Mouse (Mus musculus) forebrain, embryonic 11.5 days (tissue): ENCODE measurements at regions not wholly inside any gene's neighbourhood (a gene's known extent, or its start where the extent isn't known, plus 50 kb on each side); places are given as distances from the start of the nearest gene placed in this dataset.
"Not testable (repeated sequence)": the region's sequence is repeated elsewhere in the genome, so short reads cannot be mapped to it uniquely, and the experiment has no call there.

ENCODE experiments used
- ATAC-seq: fragments of 200-750 bp; cut with Nextera tagmentation; replicated peaks from 2 replicates; pipeline ENCODE4 v1.8.0; 2017; ENCODE audit warnings: moderate TSS enrichment; ENCODE audit not compliant: low FRiP score
- DNase-seq: peaks from one replicate; pipeline ENCODE4 v3.0.0-alpha.2; 2017; ENCODE audit warnings: low spot score
- H3K27ac ChIP-seq: fragments of 300-500 bp; sonication (generic); 2 replicates; pipeline ENCODE4 v1.5.1; 2014; ENCODE audit warnings: low read depth, low read length
- H3K27me3 ChIP-seq: fragments of 300-500 bp; sonication (generic); 2 replicates; pipeline ENCODE4 v1.6.1; 2014; ENCODE audit warnings: mild to moderate bottlenecking, low read length, mixed read lengths; ENCODE audit not compliant: control insufficient read depth, insufficient read depth
- H3K36me3 ChIP-seq: fragments of 300-500 bp; sonication (generic); 2 replicates; pipeline ENCODE4 v1.6.1; 2014; ENCODE audit warnings: mild to moderate bottlenecking, low read length, moderate library complexity, mixed read lengths; ENCODE audit not compliant: control insufficient read depth, insufficient read depth
- H3K4me1 ChIP-seq: fragments of 300-500 bp; sonication (generic); replicated peaks from 2 replicates; pipeline ENCODE4 v1.6.1; 2014; ENCODE audit warnings: low read length, mixed read lengths; ENCODE audit not compliant: control insufficient read depth, insufficient read depth
- H3K4me2 ChIP-seq: fragments of 300-500 bp; sonication (generic); 2 replicates; pipeline ENCODE4 v1.6.1; 2014; ENCODE audit warnings: low read depth, mild to moderate bottlenecking, low read length, moderate library complexity, mixed read lengths; ENCODE audit not compliant: severe bottlenecking
- H3K4me3 ChIP-seq: fragments of 300-500 bp; sonication (generic); 2 replicates; pipeline ENCODE4 v1.5.1; 2014; ENCODE audit warnings: low read depth, low read length
- H3K9ac ChIP-seq: fragments of 300-500 bp; sonication (generic); 2 replicates; pipeline ENCODE4 v1.6.1; 2014; ENCODE audit warnings: low read length
- H3K9me3 ChIP-seq: fragments of 300-500 bp; sonication (generic); 2 replicates; pipeline ENCODE4 v1.6.1; 2016; ENCODE audit warnings: low read length, mixed read lengths; ENCODE audit not compliant: control insufficient read depth
- WGBS: fragments of 180-500 bp; shearing (Covaris S2); extraction: QIAGEN DNeasy Blood & Tissue Kit; methylation state at CpG from one replicate; pipeline ENCODE4 v1.1.7; 2014; 5-methylcytosine and 5-hydroxymethylcytosine counted together

DNA sequence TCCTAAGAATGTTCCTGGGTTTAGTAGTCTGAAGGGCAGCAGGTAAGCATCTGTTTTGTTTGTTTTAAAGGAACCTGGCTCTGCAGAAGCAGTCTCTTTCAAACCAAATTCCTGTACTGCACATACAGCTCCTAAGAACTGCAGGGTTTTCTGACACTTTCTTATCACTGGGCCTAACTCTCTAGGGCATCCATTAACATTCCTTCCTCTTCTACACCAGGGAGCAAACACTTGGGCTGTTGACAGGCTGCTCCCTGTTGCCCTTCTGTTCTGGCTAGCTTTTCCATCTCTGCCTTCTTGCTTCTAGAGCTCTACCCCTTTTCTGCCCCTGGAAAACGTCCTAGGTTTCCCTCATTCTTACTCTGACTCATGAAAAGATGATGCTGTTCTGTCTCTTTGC lies 345.5 kb upstream of the Cwc22 start:
- Histone ChIP-seq H3K27me3 (no peaks in the 10 kb centered on the region), H3K9me3 (no peaks in the 10 kb centered on the region), H3K9ac (no peak overlapping the region), H3K4me3 (no peak overlapping the region), H3K4me1 (no peaks in the 10 kb centered on the region), H3K27ac (no peak overlapping the region), H3K36me3 (no peaks in the 10 kb centered on the region), H3K4me2 (no peak overlapping the region)
- ATAC-seq (no peak), DNase-seq (no peak)
- WGBS = 27% methylated on average over 1 of the region's 1 CpGs

DNA sequence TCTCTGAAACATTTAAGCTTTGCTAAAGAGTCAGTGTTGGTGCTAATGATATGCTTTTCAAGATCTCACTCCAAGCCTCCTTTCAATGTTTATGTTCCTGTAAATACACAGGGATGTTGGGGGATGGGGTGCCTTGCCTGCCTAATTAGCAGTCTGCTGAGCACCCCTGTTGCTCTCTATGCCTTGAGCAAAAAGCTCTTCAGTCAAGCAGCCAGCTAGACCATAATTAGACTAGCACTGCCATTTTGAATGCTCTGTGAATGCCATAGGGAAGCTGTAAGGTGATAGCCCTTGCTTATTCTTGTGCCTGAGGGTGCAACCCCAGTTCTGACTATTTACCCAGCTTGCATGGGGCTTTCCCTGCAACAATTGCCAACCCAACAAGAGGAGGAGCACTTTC lies 338.6 kb upstream of the Cwc22 start:
- DNase-seq (peak; percentile 67), ATAC-seq (peak; percentile 90)
- Histone ChIP-seq H3K4me3 (no peak overlapping the region), H3K36me3 (no peaks in the 10 kb centered on the region), H3K27ac (no peak overlapping the region), H3K9ac (no peak overlapping the region), H3K27me3 (no peaks in the 10 kb centered on the region), H3K4me2 (no peak overlapping the region), H3K4me1 (peaks cover 3% of the 10 kb centered on the region; the same call in 1 of the 2 replicates), H3K9me3 (no peaks in the 10 kb centered on the region)

DNA sequence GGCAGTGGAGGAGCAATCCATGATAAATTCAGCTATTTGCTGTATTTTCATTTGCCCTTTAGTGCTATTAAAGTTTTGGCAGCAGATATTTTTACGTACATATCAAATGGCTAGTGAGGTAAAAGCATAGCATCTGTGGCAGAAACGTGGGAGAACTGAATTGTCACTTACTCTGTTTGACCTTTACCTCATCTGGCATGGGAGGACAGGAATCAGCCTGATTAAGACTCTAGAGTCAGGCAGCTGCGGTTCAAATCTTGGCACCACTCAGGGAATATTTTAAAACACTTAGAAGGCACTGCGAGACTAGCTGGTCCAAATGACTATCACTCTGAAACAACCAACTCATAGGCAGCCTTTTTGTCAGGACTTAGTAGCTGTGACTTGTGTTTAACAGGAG lies 337.4 kb upstream of the Cwc22 start:
- Histone ChIP-seq H3K9ac (no peak overlapping the region), H3K4me2 (no peak overlapping the region), H3K36me3 (no peaks in the 10 kb centered on the region), H3K4me3 (no peak overlapping the region), H3K9me3 (no peaks in the 10 kb centered on the region), H3K27me3 (no peaks in the 10 kb centered on the region), H3K27ac (no peak overlapping the region), H3K4me1 (peaks cover 3% of the 10 kb centered on the region; the same call in 1 of the 2 replicates)
- 75% methylated on average over 4 of the region's 4 CpGs for WGBS
- DNase-seq = no peak
- no peak for ATAC-seq

DNA sequence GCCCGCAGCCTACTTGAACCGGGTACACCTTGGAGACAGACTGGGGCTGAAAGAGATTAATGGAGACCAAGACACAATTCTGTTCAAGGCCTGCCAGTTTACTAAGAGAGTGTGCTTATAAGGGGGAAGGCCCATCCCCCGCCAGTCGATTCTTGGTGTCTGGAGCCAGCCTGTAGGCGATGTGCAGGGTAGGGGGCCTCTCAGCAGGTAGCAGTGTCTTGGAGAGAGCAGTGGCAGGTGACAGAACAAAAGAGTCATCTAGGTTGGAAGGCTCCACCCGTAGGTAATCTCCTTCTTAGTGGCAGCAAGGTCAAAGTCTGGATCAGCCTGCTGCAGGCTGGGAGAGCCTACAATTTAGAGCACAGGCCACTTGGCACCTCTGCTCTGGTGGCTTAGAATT lies 335.7 kb upstream of the Cwc22 start:
- not testable (repeated sequence) for H3K36me3 ChIP-seq, H3K4me3 ChIP-seq, H3K27ac ChIP-seq, H3K9me3 ChIP-seq, H3K9ac ChIP-seq, H3K4me1 ChIP-seq, ATAC-seq, H3K4me2 ChIP-seq, DNase-seq, H3K27me3 ChIP-seq
- WGBS = 41% methylated on average over 6 of the region's 6 CpGs

DNA sequence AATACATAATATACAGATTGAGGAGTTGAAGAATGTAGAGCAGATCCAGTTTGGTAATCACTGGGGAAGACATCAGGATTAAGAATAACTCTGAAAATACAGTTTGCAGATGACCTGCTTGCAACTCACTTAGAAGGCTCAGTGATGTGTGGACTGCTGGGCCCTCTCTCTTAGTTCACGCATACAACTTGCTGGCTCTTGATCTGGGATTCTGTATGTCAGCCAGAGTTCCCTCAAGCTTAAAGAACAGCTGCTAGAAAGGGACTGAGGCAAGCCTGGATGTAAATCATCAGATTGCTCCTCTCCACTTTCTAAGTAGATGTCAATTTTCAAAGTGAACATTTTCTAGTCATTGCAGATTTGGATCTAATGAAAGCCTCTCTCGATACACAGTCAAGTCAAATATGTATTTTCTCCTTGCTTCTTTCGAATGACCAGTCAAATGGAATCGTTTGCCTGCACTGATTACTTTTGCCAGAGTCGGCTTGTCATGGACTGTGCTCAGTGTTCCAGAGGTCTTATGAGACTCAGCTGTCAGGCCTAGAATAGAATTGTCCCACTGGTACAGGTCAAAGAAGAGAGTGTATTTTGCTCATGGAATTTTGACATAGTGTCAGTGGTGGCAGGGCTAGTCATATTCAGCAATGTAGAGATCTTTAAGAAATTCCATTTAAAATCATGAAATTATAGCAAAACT lies 334.2 kb upstream of the Cwc22 start:
- no peak overlapping the region for H3K4me2 ChIP-seq
- no peaks in the 10 kb centered on the region for H3K27me3 ChIP-seq
- ATAC-seq (no peak), DNase-seq (no peak)
- no peaks in the 10 kb centered on the region for H3K36me3 ChIP-seq
- no peaks in the 10 kb centered on the region for H3K9me3 ChIP-seq
- H3K4me3 ChIP-seq = no peak overlapping the region
- H3K9ac ChIP-seq = no peak overlapping the region
- 91% methylated on average over 5 of the region's 5 CpGs for WGBS
- H3K27ac ChIP-seq = no peak overlapping the region
- peaks cover 3% of the 10 kb centered on the region; the same call in 1 of the 2 replicates for H3K4me1 ChIP-seq

DNA sequence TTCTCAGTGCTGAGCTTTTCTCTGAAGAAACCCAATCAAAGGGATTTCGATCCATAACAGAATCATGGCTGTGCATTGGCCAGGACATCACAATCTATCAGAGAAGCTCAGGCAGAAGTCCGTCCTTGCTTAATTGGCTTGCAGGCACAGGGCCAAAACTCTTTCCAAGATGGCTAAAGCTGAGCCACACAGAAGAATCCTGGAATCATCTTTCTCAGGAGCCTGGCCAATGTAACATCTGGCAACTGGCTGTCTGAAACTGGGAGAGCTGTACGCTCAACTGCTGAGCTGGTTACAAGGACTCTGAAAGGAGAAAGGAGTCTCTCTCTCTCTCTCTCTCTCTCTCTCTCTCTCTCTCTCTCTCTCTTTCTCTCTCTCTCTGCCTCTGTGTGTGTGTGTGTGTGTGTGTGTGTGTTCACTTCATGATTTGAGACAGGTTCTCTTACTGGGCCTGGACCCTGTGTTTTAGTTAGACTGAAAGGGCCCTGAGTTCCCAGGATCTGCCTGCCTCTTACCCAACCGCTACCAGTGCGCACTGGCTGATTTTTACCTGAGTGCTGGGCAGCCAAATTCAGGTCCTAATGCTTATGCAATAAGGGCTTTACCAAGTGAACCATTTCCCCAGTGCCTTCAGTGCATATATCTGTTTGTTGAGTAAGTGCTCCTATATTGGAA lies 333.3 kb upstream of the Cwc22 start:
- H3K9me3 ChIP-seq = no peaks in the 10 kb centered on the region
- no peaks in the 10 kb centered on the region for H3K4me1 ChIP-seq
- WGBS = 89% methylated on average over 5 of the region's 5 CpGs
- DNase-seq (no peak), ATAC-seq (no peak)
- no peaks in the 10 kb centered on the region for H3K27me3 ChIP-seq
- H3K9ac ChIP-seq = no peak overlapping the region
- H3K4me3 ChIP-seq = no peak overlapping the region
- H3K4me2 ChIP-seq = no peak overlapping the region
- no peak overlapping the region for H3K27ac ChIP-seq
- H3K36me3 ChIP-seq = no peaks in the 10 kb centered on the region

DNA sequence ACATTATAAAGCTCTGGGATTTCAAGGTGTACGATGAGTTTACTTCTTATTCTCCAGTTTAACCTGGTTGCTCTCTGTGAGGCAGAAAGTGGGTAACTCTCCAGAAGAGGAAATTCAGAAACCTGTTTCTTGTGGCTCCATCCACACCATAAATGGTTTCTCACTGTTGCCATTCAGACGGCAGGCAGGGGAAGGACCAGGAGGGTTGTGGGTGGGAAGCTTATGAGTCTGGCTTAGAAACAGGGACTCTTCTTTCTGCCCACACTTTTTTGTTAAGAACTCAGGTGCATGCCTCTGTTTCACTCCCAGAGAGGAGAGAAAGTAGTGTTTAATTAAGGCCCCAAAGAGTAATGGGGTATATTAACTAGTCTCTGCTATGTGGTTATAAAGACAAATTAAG lies 332.5 kb upstream of the Cwc22 start:
- WGBS = 99% methylated on average over 2 of the region's 2 CpGs
- ATAC-seq = no peak

DNA sequence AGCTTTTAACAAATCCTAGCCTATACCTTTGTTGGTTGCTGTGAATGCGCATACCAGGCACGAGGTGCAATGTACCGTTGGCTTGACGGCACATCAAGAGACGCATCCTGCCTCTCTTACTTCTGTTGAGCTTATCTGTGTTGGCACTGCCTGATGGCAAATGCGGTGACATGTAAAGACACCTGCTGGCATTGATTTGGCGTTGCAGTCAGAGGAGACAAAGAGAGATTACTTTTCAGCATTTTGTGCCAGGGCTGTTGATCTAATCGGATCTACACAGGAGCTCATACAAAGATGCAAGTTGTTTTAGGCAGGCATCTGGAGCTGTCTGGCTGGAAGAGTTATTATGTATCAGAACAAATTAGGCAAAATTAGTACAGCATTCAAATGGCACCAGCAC lies 331.5 kb upstream of the Cwc22 start:
- Histone ChIP-seq H3K4me1 (no peaks in the 10 kb centered on the region), H3K9ac (no peak overlapping the region), H3K4me2 (no peak overlapping the region), H3K27me3 (no peaks in the 10 kb centered on the region), H3K4me3 (no peak overlapping the region), H3K9me3 (no peaks in the 10 kb centered on the region), H3K27ac (no peak overlapping the region), H3K36me3 (no peaks in the 10 kb centered on the region)
- ATAC-seq (no peak), DNase-seq (no peak)
- 70% methylated on average over 8 of the region's 8 CpGs for WGBS

More for the DNA sequence above, 332.5 kb upstream of the Cwc22 start:
- no peaks in the 10 kb centered on the region for H3K9me3 ChIP-seq
- H3K36me3 ChIP-seq = no peaks in the 10 kb centered on the region
- H3K27me3 ChIP-seq = no peaks in the 10 kb centered on the region
- H3K9ac ChIP-seq = no peak overlapping the region
- H3K4me2 ChIP-seq = no peak overlapping the region
- DNase-seq = no peak
- H3K27ac ChIP-seq = no peak overlapping the region
- H3K4me1 ChIP-seq = no peaks in the 10 kb centered on the region
- no peak overlapping the region for H3K4me3 ChIP-seq

DNA sequence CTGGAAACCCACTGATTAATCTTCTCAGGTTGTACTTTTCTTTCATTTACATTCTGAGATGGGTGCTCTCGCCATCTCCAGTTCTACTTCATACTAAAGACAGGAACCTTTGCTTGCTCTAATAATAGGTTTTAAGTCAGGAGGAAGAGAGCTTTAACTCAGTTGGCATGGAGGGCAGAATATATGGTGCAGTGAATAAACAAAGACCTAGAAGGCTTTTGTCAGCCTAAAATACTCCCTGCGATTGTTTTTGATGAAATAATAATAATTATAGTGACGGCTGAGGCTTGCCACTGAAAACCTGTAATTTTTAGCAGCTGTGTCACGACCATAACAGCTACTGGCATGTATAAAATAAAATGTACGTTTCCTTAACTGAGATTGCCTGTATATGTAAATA lies 327.9 kb upstream of the Cwc22 start:
- no peaks in the 10 kb centered on the region for H3K9me3 ChIP-seq
- no peak overlapping the region for H3K27ac ChIP-seq
- ATAC-seq = no peak
- H3K4me1 ChIP-seq = no peaks in the 10 kb centered on the region
- no peak overlapping the region for H3K4me3 ChIP-seq
- no peaks in the 10 kb centered on the region for H3K27me3 ChIP-seq
- no peak overlapping the region for H3K4me2 ChIP-seq
- DNase-seq = no peak
- no peak overlapping the region for H3K9ac ChIP-seq
- H3K36me3 ChIP-seq = no peaks in the 10 kb centered on the region
- WGBS = 83% methylated on average over 5 of the region's 5 CpGs
